Mouse (Mus musculus) lung, postnatal 10 days (tissue): ENCODE data around the gene Crybb3.

ENCODE experiments used
- DNase-seq: peaks from one replicate; pipeline ENCODE4 v3.0.0; 2021

Gene Crybb3

GRCm38 (mm10) chr5:113081439-113081838 lies at the start of gene Crybb3:
TSS of gene Crybb3 (minus strand) at chr5:113081584.
- DNase-seq: peak; percentile 58

GRCm38 (mm10) chr5:113128426-113128825 lies 47.0 kb upstream of the Crybb3 start:
- no peak for DNase-seq

GRCm38 (mm10) chr5:113126476-113126875 lies 45.1 kb upstream of the Crybb3 start:
- no peak for DNase-seq

- DNase-seq: peak; percentile 21
Measured at GRCm38 (mm10) chr5:113123693-113124092, 42.3 kb upstream of the Crybb3 start.

GRCm38 (mm10) chr5:113122326-113123054 lies 41.1 kb upstream of the Crybb3 start:
- DNase-seq: no peak

- DNase-seq: no peak
Measured at GRCm38 (mm10) chr5:113121591-113121875, 40.1 kb upstream of the Crybb3 start.

- DNase-seq: no peak
Measured at GRCm38 (mm10) chr5:113120741-113121590, 39.6 kb upstream of the Crybb3 start.

GRCm38 (mm10) chr5:113119861-113120465 lies 38.6 kb upstream of the Crybb3 start:
- DNase-seq: no peak

- no peak for DNase-seq
Measured at GRCm38 (mm10) chr5:113119291-113119690, 37.9 kb upstream of the Crybb3 start.

GRCm38 (mm10) chr5:113118695-113119094 lies 37.3 kb upstream of the Crybb3 start:
- no peak for DNase-seq

GRCm38 (mm10) chr5:113117361-113117760 lies 36.0 kb upstream of the Crybb3 start:
- DNase-seq: no peak

- no peak for DNase-seq
Measured at GRCm38 (mm10) chr5:113115896-113116295, 34.5 kb upstream of the Crybb3 start.

GRCm38 (mm10) chr5:113114264-113115225 lies 33.2 kb upstream of the Crybb3 start:
- DNase-seq: no peak

GRCm38 (mm10) chr5:113113120-113113519 lies 31.7 kb upstream of the Crybb3 start:
- no peak for DNase-seq

- no peak for DNase-seq
Measured at GRCm38 (mm10) chr5:113111336-113111735, 30.0 kb upstream of the Crybb3 start.

- no peak for DNase-seq
Measured at GRCm38 (mm10) chr5:113110929-113111328, 29.5 kb upstream of the Crybb3 start.

GRCm38 (mm10) chr5:113109651-113110050 lies 28.3 kb upstream of the Crybb3 start:
- DNase-seq: peak; percentile 58

- DNase-seq: no peak
Measured at GRCm38 (mm10) chr5:113108165-113108764, 26.9 kb upstream of the Crybb3 start.

GRCm38 (mm10) chr5:113107709-113108108 lies 26.3 kb upstream of the Crybb3 start:
- DNase-seq: peak; percentile 55

- DNase-seq: no peak
Measured at GRCm38 (mm10) chr5:113106594-113106993, 25.2 kb upstream of the Crybb3 start.

- DNase-seq: no peak
Measured at GRCm38 (mm10) chr5:113105481-113105880, 24.1 kb upstream of the Crybb3 start.

- DNase-seq: no peak
Measured at GRCm38 (mm10) chr5:113105035-113105434, 23.7 kb upstream of the Crybb3 start.
